Mouse (Mus musculus): Measurements from ENCODE around the gene Strn3. TPM values are rescaled to one million over a fixed set of nuclear protein-coding genes. Genes with fewer than 3 reads are reported as not detected.
"Not testable (repeated sequence)": the region's sequence is repeated elsewhere in the genome, so short reads cannot be mapped to it uniquely, and the experiment has no call there.

The Strn3 gene
- polyA plus RNA-seq, 1 experiment: 66.6 TPM

GRCm38 (mm10) chr12:51620572-51620971 is 71.1 kb downstream of the Strn3 start:
- no peak for DNase-seq (ENCODE audit: low spot score)

- no peak for DNase-seq (ENCODE audit: low spot score)
Measured at GRCm38 (mm10) chr12:51612361-51612760, 79.3 kb downstream of the Strn3 start.

- DNase-seq (ENCODE audit: low spot score): no peak
Measured at GRCm38 (mm10) chr12:51606138-51606537, 85.6 kb downstream of the Strn3 start.

GRCm38 (mm10) chr12:51603306-51603705 is 88.4 kb downstream of the Strn3 start:
- no peak for DNase-seq (ENCODE audit: low spot score)

- DNase-seq (ENCODE audit: low spot score): no peak
Measured at GRCm38 (mm10) chr12:51594030-51594470, 97.6 kb downstream of the Strn3 start.

- no peak for DNase-seq (ENCODE audit: low spot score)
Measured at GRCm38 (mm10) chr12:51593229-51594029, 98.3 kb downstream of the Strn3 start, which contains the start of gene Coch. Gene Coch, plus strand, starts transcription at chr12:51593341.

GRCm38 (mm10) chr12:51592888-51593228 is 98.8 kb downstream of the Strn3 start:
- no peak for DNase-seq (ENCODE audit: low spot score)

- DNase-seq (ENCODE audit: low spot score): no peak
Measured at GRCm38 (mm10) chr12:51591921-51592320, 99.8 kb downstream of the Strn3 start.

GRCm38 (mm10) chr12:51589263-51589662 is 102.4 kb downstream of the Strn3 start:
- no peak for DNase-seq (ENCODE audit: low spot score)

- DNase-seq (ENCODE audit: low spot score): not testable (repeated sequence)
Measured at GRCm38 (mm10) chr12:51577816-51578215, 113.9 kb downstream of the Strn3 start.

GRCm38 (mm10) chr12:51572651-51573050 is 119.0 kb downstream of the Strn3 start:
- no peak for DNase-seq (ENCODE audit: low spot score)

GRCm38 (mm10) chr12:51569944-51570343 is 121.8 kb downstream of the Strn3 start:
- no peak for DNase-seq (ENCODE audit: low spot score)

GRCm38 (mm10) chr12:51569472-51569871 is 122.2 kb downstream of the Strn3 start:
- DNase-seq (ENCODE audit: low spot score): no peak

GRCm38 (mm10) chr12:51567225-51567624 is 124.5 kb downstream of the Strn3 start:
- no peak for DNase-seq (ENCODE audit: low spot score)

GRCm38 (mm10) chr12:51561416-51561815 is 130.3 kb downstream of the Strn3 start:
- DNase-seq (ENCODE audit: low spot score): no peak

Other genes starting within 250 kb of the Strn3 start
- gene Coch, start 98.6 kb downstream of the Strn3 start, polyA plus RNA-seq (2012; rRNA removed): 0.80 and 0.98 TPM in 2 replicates
- 32.5 and 39.1 TPM in 2 replicates for gene Ap4s1, start 864 bp downstream of the Strn3 start, polyA plus RNA-seq (2012; rRNA removed)
- 42.6 and 46.7 TPM in 2 replicates for gene Hectd1, start 137.6 kb upstream of the Strn3 start, polyA plus RNA-seq (2012; rRNA removed)

All from urinary bladder, adult 2 months (tissue).